Mouse (Mus musculus) hindbrain, embryonic 10.5 days (tissue): Measurements from ENCODE around the gene Naa50. TPM values are rescaled to one million over a fixed set of nuclear protein-coding genes. Genes with fewer than 3 reads are reported as not detected.

ENCODE experiments used
- polyA plus RNA-seq: library from polyadenylated mRNA; unstranded; fragments of >200 nt; fragmentation: Nextera tagmentation; extraction: Ambion mirVana; gene quantifications from 2 replicates; pipeline ENCODE4 v1.2.1, GENCODE M21; 2016

Naa50 gene
- polyA plus RNA-seq, 1 experiment from 2014 or later = 78.0 TPM

Other genes with a start within 250 kb of the Naa50 start
- 25.1 and 31.5 TPM in 2 replicates for gene Qtrt2, start 213.0 kb upstream of the Naa50 start, polyA plus RNA-seq
- 0.25 and 0.32 TPM in 2 replicates for gene Zdhhc23, start 160.0 kb upstream of the Naa50 start, polyA plus RNA-seq
- 2.5 and 3.0 TPM in 2 replicates for gene Gramd1c, start 76.5 kb upstream of the Naa50 start, polyA plus RNA-seq
- 43.3 and 47.6 TPM in 2 replicates for gene Atp6v1a, start 125 bp upstream of the Naa50 start, polyA plus RNA-seq
- gene Usf3, start 33.4 kb downstream of the Naa50 start, polyA plus RNA-seq = 2.4 and 2.6 TPM in 2 replicates
- 0.05 and 0.09 TPM in 2 replicates for gene Sidt1, start 193.4 kb downstream of the Naa50 start, polyA plus RNA-seq
- 21.7 and 28.1 TPM in 2 replicates for gene Spice1, start 207.3 kb downstream of the Naa50 start, polyA plus RNA-seq